Mouse (Mus musculus): Measurements from ENCODE around the gene Mrgpre.

Mrgpre gene

DNA sequence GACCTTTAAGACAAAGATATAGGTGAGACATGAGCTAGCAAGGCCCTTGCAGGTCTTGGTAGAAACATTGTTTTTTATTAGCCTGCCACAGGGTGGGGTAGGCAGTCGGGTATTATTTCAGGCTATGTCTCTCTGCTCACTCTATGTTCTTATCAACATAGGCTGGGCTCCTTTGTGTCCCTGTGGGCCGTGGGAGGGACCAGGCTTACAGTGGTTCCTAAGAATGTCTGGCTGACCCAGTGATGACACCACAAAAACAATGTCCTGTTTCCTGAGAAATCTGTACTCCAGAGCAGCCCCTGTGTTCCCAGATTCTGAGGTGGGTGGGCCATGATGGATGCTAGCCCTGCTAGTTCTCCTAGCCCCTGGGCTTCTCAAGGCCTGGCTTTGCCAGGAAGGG, 6.9 kb downstream of the Mrgpre start:
- DNase-seq (ENCODE audit: low spot score in 2 of 2): no peak

DNA sequence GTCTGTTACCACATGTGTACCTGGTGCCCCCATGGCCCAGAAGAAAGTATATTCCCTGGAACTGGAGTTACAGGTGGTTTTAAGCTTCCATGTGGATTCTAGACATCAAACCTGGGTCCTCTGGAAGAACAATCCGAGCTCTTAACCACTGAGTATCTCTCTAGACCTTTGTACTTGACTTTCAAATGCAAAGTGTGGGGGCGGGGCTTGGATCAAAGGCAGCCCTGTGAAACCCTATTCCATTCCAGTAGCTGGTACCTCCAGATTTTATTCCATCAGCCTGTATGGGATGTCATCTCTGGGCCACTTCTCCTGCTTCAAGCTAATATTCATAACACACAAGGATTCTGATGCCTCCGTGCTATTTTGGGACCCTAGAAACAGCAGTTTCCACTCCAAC, 8.2 kb downstream of the Mrgpre start:
- DNase-seq (ENCODE audit: low spot score in 2 of 2): no peak

DNA sequence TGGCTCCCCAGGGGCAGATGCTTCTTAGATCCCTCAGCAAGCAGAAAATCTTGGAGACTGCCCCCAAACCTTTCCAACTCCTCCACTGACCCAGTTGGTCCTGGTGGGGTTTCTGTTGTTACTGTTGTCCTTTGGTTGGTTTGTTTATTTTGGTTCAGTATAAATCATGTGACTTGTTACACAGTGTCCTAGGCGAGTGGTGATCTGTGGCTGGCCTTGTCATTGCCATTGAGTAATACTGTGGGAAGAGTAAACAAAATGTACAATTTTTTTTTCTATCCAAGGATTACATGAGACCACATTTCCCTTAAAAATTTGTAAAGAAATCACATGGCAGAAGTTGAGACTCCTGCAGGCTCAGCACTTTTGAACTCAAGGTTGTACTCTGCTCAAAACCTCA, 14.8 kb downstream of the Mrgpre start:
- no peak for DNase-seq (ENCODE audit: low spot score in 2 of 2)

DNA sequence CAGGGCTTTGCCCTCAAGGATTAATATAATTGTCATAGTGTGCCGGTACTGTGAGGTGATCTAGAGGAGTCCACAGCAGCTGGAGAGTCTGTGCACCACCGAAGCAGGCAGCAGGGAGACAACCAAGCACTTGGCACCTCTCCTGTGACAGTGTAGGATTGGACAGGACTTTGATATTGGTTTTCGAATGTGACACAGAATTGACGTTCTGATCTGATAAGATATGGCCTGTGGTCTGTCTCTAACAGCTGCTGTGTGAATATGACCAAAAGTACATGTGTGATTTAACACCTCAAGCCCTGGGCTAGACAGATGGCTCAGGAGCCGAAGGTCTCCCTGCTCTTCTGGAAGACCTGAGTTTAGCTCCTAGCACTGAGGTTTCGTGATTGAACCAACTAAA, 16.0 kb downstream of the Mrgpre start:
- DNase-seq (ENCODE audit: low spot score in 2 of 2): no peak

DNA sequence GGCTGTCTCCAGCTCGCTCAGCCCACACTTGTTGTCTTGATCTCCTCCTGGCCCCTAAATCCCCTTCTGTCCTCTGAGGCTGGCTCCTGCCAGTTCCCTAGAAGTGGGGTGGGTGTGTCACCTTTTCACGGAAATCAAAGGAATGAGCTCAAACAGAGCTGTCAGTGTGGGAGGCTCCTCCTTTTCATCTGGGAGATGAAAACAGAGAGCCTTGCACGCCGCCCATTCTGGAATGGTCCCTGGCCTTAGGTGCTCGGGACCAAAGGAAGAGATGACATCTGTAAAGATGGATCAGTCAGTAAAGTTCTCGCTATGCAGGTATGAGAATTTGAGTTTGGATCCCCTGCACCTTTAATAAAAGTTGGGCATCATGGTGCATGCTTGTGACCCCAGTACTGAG, 17.4 kb downstream of the Mrgpre start, which contains the start of gene Mrgprg:
TSS of gene Mrgprg (minus strand) at position 101 of the 400 bp plus-strand sequence.
- DNase-seq (ENCODE audit: low spot score in 2 of 2): no peak

DNA sequence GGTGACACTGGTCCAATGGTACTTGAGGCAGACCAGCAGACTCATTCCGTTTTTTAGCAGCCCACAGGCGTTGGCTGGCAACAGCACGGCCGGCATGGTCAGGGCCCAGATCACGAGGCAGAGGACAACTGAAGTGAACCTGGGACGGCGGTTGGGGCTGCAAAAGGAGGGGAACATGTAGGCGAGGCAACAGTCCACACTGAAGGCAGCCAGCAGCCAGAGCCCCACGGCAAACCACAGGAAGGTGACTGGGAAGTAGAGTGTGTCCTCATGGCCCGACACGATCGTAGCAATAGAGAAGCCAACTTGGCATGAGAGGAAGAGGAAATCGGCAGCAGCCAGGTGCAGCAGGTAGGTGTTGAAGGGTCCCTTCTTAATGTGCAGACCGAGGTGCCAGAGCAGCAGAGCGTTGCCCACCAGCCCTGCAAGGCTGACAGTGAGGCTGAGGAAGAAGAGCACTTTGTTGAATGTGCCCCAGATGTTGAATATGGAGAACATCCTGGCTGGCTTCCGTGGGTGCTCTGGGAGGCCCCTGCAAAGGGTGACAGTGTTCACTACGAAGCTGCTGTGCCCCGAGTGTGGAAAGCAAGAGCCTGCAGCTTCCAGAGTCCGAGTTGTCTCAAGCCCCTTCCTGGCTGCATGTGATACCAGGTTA, 19.3 kb downstream of the Mrgpre start:
- DNase-seq (ENCODE audit: low spot score in 2 of 2): no peak

DNA sequence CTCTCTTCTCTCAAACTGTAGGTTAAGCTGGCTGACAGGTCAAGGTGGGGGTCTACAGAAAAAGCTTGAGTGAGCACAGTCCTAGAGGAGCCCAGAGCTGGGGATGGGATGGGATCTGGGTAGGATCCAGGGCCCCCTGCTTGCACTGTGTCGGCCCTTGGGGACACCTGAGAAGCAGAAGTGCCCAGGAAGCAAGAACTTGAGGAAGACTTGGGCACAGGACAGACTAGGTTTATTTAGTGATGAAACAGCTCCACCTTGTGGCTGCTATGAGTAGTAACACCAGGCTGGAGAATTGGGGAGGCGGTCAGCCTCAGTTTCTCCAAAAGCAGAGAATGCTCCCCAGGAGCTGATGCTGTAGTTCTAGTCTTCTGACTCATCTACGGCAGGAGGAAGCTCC, 20.5 kb downstream of the Mrgpre start:
- DNase-seq (ENCODE audit: low spot score in 2 of 2): no peak

DNA sequence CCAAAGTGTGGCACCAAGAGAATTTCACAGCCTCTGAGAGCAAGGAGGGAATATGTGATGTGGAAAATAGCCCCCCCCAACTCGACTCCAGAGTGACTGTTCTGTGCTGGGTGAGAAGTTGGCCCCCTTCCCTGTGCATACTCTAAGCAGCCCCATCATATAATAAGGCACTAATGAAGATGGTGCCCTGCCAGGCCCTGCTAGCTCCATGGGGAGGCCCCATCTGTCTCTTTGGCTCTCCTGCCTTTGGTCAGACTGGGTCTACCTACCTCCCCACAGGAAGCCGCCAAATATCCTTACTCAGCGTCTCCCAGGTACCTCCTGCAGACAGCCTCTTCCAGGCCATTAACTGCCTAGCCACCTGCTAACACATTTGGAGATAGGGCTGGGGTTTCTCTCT, 25.3 kb downstream of the Mrgpre start:
- DNase-seq (ENCODE audit: low spot score in 2 of 2): no peak

DNA sequence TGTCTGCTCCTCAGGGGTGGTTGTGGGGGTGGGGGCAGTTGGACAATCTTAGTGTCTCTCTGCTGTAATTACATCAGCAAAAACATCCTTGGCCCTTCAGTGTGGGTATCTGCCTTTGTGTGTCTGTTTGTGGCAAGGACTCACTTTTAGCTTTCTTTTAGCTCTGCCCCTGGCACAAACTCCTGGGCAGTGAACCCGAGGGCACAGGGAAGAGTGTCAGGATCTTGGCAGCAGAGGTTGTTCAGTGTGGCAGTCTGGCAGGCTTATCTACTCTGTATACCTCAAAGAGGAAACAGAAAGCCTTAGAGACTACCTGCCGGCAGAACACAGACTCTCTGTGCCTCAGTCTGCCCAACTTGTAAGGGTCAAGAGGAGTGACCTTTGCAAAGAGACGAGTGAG, 26.6 kb downstream of the Mrgpre start:
- DNase-seq (ENCODE audit: low spot score in 2 of 2): no peak

DNA sequence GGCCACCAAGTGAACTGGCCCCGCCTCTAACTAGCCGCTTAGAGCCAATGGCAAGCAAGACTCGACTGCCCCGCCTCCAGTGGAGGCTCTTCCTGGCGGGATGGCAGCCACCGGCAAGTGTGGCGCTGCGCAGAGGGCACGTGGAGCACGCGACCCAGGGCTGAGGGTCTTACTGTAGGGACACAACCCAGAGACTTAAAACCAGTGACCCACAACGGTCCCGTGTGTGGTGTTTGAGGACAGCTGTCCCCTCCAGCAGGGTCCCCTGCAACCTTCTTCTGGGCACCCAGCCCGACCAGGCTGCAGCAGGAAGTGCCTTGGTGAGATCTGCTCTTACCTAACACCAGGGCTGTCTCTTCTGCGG, 27.3 kb downstream of the Mrgpre start:
- DNase-seq (ENCODE audit: low spot score in 2 of 2): peak; percentile 66 to 76

DNA sequence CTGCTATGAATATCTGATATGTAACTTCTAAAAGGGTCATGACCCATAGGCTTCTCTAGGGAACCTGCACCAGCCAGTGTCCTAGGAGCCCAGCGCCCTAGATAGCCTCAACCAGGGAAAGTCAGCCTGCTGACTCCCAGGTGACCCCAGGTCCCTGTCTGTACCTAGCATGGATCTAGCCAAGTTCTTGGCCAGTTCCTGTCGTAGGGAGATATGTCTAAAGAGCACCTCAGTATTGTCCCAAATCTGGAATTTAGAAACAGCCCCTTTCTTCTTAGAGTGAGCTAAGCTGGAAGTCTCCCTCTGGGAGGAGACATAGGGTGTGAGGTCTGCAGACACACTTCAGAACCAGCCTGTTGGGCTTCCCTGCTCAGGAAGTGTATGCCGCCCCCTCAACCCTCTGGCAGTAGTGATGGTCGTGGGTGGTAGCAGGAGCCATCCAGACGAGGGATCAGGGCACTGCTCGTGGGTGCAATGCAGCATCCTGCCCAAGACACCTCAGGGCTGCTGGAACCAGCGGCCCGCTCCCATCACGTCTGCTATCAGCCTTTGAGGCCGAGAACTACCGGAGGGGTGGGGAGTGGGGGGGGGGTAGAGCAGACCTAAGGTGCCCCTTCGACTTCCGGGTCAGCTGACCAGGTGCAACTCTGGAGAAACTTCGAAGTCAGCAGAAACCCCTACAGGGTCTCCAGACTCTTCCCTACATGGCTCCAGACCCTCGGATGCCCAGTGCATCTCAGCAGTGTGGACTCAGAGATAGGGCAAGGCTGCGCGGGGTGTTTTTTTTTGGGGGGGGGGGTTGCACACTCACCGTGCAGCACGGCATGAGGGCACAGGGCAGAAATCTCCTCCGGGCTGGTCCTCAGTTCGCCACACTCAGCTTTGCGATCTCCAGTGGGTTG, 27.9 kb downstream of the Mrgpre start, which contains the start of gene Osbpl5:
TSS of gene Osbpl5 (minus strand) at position 861 of the 902 bp plus-strand sequence.
- DNase-seq (ENCODE audit: low spot score in 2 of 2): no peak

DNA sequence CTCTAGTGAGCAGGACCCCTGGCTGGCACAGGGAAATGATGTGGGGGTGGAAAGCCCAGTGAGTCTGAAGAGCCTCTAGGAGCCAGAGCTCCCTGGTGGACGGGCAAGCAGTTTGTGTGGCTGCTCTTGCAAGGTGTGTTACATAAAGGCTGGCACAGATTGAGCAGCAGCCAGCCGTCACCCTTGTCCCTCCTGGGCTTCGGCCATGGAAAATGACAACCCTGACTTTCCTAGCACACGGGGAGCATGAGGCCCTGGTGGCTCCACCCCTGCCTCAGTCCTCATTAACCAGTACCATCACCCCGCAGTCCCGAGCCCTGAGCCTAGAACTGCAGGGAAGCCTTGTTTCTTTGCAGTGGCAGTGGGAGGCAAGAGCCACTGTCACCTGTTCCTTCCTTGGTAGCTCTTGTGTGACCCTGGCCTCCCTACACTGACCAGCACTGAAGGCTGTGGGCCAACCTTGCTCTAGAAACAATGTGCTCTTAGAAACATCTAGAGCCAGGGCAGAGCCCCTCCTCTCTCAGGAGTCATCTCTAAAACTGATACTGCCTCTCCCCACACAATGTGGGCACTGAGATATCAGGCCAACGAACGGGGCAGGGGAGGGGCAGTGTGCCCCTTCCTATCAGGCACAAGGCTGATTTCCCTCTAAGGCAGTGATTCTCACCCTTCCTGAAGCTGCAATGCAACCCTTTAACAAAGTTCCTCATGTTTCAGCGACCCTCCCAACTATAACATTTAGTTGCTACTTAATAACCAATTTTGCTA, 28.8 kb downstream of the Mrgpre start:
- DNase-seq (ENCODE audit: low spot score in 2 of 2): no peak

DNA sequence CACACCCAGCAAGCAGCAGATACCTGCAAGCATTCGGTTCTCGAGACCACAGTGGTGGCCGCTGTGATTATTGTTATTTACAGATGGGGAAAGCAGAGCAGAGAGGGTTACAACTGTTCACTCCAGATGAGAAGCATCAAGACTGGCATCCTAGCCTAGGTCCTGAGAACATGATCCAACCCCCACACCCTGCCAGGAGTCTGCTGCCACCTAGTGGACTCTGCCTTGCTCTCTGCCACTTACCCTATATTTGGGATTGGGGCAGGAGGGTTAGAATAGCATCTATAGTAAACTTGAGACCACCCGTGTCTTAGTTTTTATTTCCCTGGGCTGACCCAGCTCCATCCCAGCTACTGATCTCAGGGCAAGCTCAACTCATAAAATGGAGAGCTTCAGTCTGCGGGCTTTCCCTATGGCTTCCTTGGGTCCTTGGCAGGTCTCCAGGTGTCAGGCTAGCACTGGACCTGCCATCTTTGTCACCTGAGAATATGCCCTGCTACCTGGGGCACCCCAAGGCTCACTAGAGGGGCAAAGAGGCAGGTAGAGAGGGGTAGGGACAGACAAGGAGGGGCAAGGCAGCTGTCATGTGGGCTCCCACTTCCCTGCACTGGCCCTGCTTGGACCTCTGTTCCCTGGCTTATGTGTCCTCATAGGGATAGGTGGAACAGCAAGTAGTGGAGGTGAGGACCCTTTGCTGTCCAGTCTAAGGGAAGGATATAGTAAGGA, 30.1 kb downstream of the Mrgpre start:
- peak; percentile 44 to 78 for DNase-seq (ENCODE audit: low spot score in 2 of 2)

DNA sequence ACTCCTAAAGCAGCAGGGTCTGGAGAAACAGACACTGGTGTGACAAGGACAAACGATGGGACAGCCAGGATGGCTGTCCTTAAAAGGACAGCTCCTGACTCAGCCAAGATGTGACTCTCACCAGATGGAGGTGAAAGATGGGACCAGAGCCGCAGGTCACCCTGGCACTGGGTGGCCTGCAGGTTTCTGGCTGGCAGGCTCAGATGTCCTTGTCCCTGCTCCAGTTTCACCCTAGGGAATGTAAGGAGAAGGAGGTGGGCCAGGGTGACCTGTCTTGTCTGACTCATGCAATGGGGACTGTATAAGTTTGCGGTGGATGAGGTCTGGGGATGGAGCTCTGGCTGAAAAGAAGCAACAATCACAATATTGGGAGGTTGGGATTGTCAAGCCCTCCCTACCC, 31.7 kb downstream of the Mrgpre start:
- no peak for DNase-seq (ENCODE audit: low spot score in 2 of 2)

DNA sequence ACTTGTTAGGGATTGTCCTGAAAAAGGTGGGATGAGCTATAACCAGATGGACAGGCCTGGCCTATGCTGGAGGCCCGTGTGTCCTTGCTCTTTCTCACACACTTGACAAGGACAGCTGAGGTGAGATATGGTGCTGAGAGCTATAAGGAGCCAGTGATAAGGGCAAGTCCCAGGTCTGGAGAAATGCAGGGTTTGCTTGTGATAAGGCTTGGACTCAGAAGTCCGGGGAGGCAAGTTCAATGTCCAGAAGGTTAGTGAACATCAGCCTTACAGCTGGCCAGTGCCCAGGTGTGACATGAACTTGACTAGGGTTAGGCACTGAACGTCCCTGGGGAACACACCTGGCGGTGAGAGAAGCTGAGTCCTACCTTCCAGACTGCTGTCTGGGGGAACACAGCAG, 32.2 kb downstream of the Mrgpre start:
- DNase-seq (ENCODE audit: low spot score in 2 of 2): no peak

DNA sequence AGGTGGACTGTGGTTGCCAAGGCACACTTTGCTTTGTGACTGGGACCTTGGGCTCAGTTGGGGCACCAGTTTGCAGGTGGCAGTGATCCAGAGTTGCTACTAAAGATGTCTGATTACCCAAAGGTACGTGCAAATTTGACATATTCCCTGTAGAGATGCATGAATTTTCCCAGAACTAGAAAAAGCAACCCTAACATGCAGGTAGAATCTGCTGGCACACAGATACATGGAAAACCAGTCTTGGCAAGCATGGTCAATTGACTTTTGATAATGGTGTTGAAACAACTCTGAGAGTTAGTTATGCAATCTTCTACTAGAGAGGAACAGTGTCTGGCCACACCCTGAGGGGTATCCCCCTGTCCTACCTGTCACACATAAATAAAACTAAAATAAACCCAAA, 32.9 kb downstream of the Mrgpre start:
- DNase-seq (ENCODE audit: low spot score in 2 of 2): no peak

DNA sequence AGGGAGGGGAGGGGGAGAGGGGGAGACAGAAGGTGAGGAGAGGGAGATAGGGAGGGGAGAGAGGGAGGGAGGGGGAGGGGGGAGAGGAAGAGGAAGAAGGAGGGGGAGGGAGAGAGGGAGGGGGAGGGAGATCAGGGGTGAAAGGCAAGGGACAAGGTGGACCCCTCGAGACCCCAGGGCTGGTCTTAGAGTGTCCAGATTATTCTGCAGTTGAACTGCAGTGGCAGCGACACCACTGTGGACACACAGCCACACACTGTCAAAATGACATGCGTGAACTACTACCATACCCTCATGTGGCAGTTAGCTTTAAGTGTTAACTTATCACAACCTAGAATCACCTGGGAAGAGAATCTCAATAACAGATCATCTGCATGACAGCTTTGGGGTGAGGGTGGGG, 35.3 kb downstream of the Mrgpre start:
- DNase-seq (ENCODE audit: low spot score in 2 of 2): no peak

DNA sequence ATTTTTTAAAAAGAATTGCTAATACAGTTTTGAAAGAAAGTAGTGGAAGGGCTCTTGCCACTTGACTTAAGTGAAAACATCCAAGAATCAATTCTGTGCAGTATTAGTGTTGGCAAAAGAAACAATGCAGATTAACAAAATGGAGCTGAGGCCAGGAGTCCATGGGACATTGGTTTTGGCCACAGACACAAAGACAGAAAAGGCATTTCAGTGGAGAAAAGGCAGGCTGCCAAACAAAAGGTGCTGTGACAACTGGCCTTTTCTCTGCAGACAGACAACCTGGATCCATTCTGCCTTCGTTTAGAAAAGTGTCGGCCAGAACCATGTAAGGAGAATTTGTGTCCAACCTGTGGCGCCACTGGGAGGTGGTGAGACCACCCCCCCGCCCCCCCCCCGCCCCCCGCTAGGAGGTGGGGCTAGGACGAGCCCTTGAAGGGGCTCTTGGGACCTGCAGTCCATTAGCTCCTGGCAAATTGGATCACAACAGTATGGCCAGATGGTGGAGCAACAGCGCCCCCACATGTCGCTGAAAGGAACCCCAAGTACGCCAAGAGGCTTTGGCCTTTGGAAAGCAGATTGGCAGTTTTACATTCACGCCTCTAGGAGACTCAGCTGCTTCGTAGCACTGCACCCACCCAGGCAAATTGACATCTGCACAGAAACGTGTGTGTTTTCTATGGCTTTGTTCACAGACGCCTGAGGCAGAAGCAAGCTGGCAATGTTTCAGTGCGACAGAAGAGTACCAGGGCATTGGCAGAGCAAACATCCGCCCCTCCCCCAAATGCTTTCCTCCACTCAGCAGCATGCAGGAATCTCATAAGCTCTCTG, 36.0 kb downstream of the Mrgpre start:
- peak; percentile 65 to 85 for DNase-seq (ENCODE audit: low spot score in 2 of 2)

DNA sequence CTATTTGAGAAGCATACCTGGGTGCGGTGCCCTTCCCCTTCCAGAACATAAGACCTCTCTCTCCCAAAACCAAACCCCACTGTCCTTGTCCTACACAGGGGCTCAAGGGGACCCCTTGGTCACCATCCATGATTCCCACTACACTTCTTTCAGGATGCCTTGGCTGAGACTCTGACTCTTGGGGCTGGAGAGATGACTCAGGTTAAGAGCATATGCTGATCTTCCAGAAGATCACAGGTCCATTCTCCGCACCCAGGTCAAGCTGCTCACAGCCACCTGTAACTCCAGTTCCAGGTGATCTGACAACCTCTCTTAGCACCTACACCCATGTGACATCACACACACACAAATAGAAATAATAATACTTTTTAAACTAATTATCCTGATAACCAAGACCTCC, 43.6 kb downstream of the Mrgpre start:
- DNase-seq (ENCODE audit: low spot score in 2 of 2): no peak

DNA sequence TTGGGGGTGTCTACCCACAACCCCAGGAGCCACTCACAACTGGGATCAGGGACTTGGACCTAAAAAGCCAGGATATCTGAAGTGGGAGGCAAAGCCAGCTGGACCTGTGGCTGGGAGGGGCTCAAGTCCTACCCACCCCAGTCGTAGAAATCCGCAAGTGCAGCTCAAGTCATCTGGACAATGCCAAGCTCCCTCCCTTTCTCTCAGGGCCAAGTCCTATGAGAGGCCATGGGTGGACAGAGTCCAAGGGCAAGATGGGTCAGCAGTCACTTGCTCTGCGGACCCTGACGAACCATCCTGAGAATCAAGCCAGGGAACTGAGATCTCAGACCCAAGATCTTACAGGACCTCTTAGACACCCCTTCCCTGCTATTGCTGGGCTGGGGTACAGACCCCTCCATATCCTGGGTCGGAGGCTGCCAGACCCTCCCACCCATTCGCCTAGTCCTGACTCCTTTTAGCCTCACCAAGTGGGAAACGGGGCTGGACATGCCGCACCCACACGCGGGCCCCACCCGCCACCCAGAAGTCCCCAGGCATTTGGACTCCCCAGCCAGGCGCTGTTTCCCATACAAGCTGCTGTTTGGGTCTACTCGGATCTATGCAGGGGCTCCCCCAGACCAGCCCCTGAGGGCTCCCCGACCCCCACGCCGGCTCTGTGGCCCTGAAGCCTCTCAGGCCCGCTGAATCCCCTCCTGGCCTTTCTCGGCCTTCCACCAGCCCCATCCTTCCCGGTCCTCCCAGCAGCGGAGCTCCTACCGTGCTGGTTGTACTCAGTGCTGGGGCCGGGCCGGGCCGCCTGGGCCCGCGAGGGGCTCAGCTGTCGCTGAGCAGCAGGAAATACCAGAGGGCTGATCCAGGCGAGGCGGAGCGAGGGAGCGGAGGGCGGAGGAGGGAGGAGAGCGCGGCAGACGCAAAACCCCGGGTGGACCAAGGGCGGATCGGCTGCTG, 44.5 kb downstream of the Mrgpre start:
- peak; percentile 34 to 74 for DNase-seq (ENCODE audit: low spot score in 2 of 2)

Measured in spleen, postnatal 4 days (tissue).